Mouse (Mus musculus): ENCODE data around the gene Msantd3. TPM values are rescaled to one million over a fixed set of nuclear protein-coding genes. Genes with fewer than 3 reads are reported as not detected.

Msantd3 gene
- polyA plus RNA-seq, 1 experiment: 47.3 TPM

DNA sequence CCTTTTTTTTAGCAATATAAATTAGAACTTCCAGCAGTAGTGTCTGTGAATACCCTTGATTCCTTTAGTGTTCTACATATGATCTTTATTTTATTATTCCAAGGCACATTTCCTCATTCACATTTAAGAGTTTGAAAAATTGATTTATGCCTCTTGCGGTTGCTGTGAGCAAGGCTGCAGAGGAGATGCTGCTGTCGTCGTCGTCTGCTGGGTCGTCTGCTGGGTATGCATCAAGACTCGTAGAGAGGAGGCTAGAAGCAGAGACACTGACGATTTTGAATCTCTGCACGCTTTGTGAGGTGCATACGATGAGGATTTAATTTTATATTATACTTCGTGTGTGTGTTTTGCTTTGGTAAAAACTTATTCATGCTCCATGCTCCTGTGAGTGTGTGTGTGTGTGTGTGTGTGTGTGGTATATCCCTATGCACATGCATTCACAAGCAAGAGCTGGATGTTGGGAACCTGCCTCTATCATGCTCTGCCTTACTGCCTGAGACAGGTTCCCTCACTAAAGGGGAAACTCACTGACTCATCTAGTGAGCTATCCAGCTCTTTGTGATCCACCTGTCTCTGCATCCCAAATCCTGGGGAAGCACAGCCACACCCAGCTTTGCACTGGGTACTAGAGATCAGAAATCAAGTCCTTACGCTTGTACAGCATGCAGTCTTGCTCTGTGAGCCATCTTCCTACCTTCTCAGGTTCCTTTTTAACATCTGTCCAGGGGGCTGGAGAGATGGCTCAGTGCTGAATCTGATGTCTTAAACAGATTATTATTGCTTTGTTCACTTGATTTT lies 7.7 kb upstream of the Msantd3 start:
- Histone ChIP-seq H3K79me2 (ENCODE audit: control insufficient read depth, insufficient read depth) (no peaks in the 10 kb centered on the region), H3K27me3 (ENCODE audit: control insufficient read depth, insufficient read depth, insufficient read length) (no peaks in the 10 kb centered on the region), H3K36me3 (ENCODE audit: control insufficient read depth, insufficient read depth) (no peaks in the 10 kb centered on the region), H3K79me3 (ENCODE audit: low read depth) (no peaks in the 10 kb centered on the region), H3K4me3 (ENCODE audit: insufficient read depth, poor library complexity, severe bottlenecking) (no peak overlapping the region), H3ac (ENCODE audit: control insufficient read depth, insufficient read length, low read depth) (no peak overlapping the region)
- TF ChIP-seq MYOG (IDR thresholded peaks at IDR 0.05; ENCODE audit: control insufficient read depth, extremely low read depth, insufficient read length): no peak
- no peak for TF ChIP-seq FOSL1 (IDR thresholded peaks at IDR 0.05; ENCODE audit: insufficient read depth, low read length, poor library complexity, severe bottlenecking)
- TF ChIP-seq CTCF (IDR thresholded peaks at IDR 0.05; ENCODE audit: control insufficient read depth, insufficient read depth, insufficient read length): no peak
- no peak for TF ChIP-seq CEBPB (IDR thresholded peaks at IDR 0.05; ENCODE audit: low read depth)
- no peak for TF ChIP-seq MYOD1 (IDR thresholded peaks at IDR 0.05; ENCODE audit: control insufficient read depth, insufficient read length, low read depth)
- TF ChIP-seq MAX (IDR thresholded peaks at IDR 0.05): no peak
- TF ChIP-seq USF1 (IDR thresholded peaks at IDR 0.05; ENCODE audit: low read depth): no peak

DNA sequence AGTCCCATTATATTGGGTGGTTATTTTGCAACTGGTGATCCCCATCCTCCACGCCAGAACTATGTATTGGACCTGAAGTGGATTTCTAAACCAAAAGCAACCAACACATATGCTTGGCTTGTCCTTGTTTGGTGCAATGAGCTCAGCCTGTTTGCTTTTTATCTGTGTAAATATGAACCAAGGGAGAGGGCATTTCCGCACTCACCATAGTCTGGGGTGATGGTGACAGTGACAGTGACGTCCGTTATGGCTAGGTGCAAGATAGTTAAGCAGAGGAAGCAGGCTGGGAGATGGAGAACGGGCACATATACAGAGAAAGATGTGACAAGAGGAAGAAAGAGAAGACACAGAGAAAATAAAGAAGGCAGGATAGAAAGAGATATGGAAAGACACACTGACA lies 3.5 kb upstream of the Msantd3 start:
- Histone ChIP-seq H3K4me3 (ENCODE audit: insufficient read depth, poor library complexity, severe bottlenecking) (no peak overlapping the region), H3K36me3 (ENCODE audit: control insufficient read depth, insufficient read depth) (no peaks in the 10 kb centered on the region), H3K79me2 (ENCODE audit: control insufficient read depth, insufficient read depth) (peaks cover 16% of the 10 kb centered on the region), H3K79me3 (ENCODE audit: low read depth) (peaks cover 7% of the 10 kb centered on the region), H3ac (ENCODE audit: control insufficient read depth, insufficient read length, low read depth) (no peak overlapping the region), H3K27me3 (ENCODE audit: control insufficient read depth, insufficient read depth, insufficient read length) (no peaks in the 10 kb centered on the region)
- no peak for TF ChIP-seq MYOD1 (IDR thresholded peaks at IDR 0.05; ENCODE audit: control insufficient read depth, insufficient read length, low read depth)
- TF ChIP-seq CTCF (IDR thresholded peaks at IDR 0.05; ENCODE audit: control insufficient read depth, insufficient read depth, insufficient read length): no peak
- TF ChIP-seq MAX (IDR thresholded peaks at IDR 0.05): no peak
- TF ChIP-seq FOSL1 (IDR thresholded peaks at IDR 0.05; ENCODE audit: insufficient read depth, low read length, poor library complexity, severe bottlenecking): no peak
- TF ChIP-seq CEBPB (IDR thresholded peaks at IDR 0.05; ENCODE audit: low read depth): no peak
- TF ChIP-seq MYOG (IDR thresholded peaks at IDR 0.05; ENCODE audit: control insufficient read depth, extremely low read depth, insufficient read length): no peak
- no peak for TF ChIP-seq USF1 (IDR thresholded peaks at IDR 0.05; ENCODE audit: low read depth)

DNA sequence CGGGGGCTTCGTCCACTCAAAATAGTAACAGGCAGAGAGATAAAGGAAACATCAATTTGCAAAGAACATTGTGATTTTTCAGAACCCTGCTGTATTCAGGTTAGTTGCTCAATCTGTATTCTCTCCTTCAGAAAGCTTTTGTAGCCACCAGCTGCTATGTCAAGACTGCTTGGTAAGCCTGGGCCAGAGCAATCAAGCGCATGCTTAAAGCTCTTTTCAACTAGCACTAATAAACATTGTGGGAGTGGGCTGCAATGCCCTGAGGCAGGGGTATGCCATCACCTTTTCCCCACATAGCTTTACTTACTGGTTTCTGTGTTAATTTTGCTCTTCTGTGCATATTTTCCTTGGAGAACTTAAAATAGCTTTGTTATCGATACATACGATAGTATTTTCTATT lies 2.7 kb upstream of the Msantd3 start:
- Histone ChIP-seq H3ac (ENCODE audit: control insufficient read depth, insufficient read length, low read depth) (no peak overlapping the region), H3K79me3 (ENCODE audit: low read depth) (peaks cover 12% of the 10 kb centered on the region), H3K4me3 (ENCODE audit: insufficient read depth, poor library complexity, severe bottlenecking) (no peak overlapping the region), H3K36me3 (ENCODE audit: control insufficient read depth, insufficient read depth) (no peaks in the 10 kb centered on the region), H3K27me3 (ENCODE audit: control insufficient read depth, insufficient read depth, insufficient read length) (no peaks in the 10 kb centered on the region), H3K79me2 (ENCODE audit: control insufficient read depth, insufficient read depth) (peaks cover 24% of the 10 kb centered on the region)
- TF ChIP-seq FOSL1 (IDR thresholded peaks at IDR 0.05; ENCODE audit: insufficient read depth, low read length, poor library complexity, severe bottlenecking) (no peak), USF1 (IDR thresholded peaks at IDR 0.05; ENCODE audit: low read depth) (no peak), CEBPB (IDR thresholded peaks at IDR 0.05; ENCODE audit: low read depth) (no peak), MAX (IDR thresholded peaks at IDR 0.05) (no peak), MYOD1 (IDR thresholded peaks at IDR 0.05; ENCODE audit: control insufficient read depth, insufficient read length, low read depth) (no peak), MYOG (IDR thresholded peaks at IDR 0.05; ENCODE audit: control insufficient read depth, extremely low read depth, insufficient read length) (no peak), CTCF (IDR thresholded peaks at IDR 0.05; ENCODE audit: control insufficient read depth, insufficient read depth, insufficient read length) (no peak)

DNA sequence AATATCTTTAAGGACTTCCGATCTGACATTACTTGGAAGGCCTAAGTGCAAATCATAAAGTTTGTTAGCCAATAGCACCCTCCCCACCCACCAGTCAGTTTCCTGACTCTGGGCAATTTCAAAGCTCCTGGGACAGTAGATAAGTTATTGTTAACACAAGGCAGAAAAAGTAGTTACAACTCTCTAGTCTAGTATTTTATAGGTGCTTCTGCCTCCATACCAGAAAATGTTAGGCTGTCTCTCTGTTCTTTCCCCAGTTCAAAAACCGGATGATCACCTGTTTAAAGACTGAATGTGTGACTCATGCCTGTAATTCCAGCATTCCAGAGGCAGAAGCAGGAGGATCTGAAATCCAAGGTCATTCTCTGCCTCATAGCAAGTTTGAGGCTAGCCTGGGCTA lies 1.2 kb upstream of the Msantd3 start:
- Histone ChIP-seq H3K27me3 (ENCODE audit: control insufficient read depth, insufficient read depth, insufficient read length) (no peaks in the 10 kb centered on the region), H3K4me3 (ENCODE audit: insufficient read depth, poor library complexity, severe bottlenecking) (no peak overlapping the region), H3K36me3 (ENCODE audit: control insufficient read depth, insufficient read depth) (no peaks in the 10 kb centered on the region), H3K79me2 (ENCODE audit: control insufficient read depth, insufficient read depth) (peaks cover 39% of the 10 kb centered on the region), H3K79me3 (ENCODE audit: low read depth) (peaks cover 24% of the 10 kb centered on the region), H3ac (ENCODE audit: control insufficient read depth, insufficient read length, low read depth) (no peak overlapping the region)
- no peak for TF ChIP-seq MYOG (IDR thresholded peaks at IDR 0.05; ENCODE audit: control insufficient read depth, extremely low read depth, insufficient read length)
- no peak for TF ChIP-seq MYOD1 (IDR thresholded peaks at IDR 0.05; ENCODE audit: control insufficient read depth, insufficient read length, low read depth)
- no peak for TF ChIP-seq USF1 (IDR thresholded peaks at IDR 0.05; ENCODE audit: low read depth)
- TF ChIP-seq CTCF (IDR thresholded peaks at IDR 0.05; ENCODE audit: control insufficient read depth, insufficient read depth, insufficient read length): no peak
- no peak for TF ChIP-seq MAX (IDR thresholded peaks at IDR 0.05)
- TF ChIP-seq CEBPB (IDR thresholded peaks at IDR 0.05; ENCODE audit: low read depth): no peak
- no peak for TF ChIP-seq FOSL1 (IDR thresholded peaks at IDR 0.05; ENCODE audit: insufficient read depth, low read length, poor library complexity, severe bottlenecking)

GRCm38 (mm10) chr4:48540576-48541111 lies 909 bp downstream of the Msantd3 start:
- Histone ChIP-seq H3K4me3 (ENCODE audit: insufficient read depth, poor library complexity, severe bottlenecking) (peak overlapping the region; percentile 58), H3K79me2 (ENCODE audit: control insufficient read depth, insufficient read depth) (peaks cover 60% of the 10 kb centered on the region), H3K36me3 (ENCODE audit: control insufficient read depth, insufficient read depth) (peaks cover 3% of the 10 kb centered on the region), H3K27me3 (ENCODE audit: control insufficient read depth, insufficient read depth, insufficient read length) (no peaks in the 10 kb centered on the region), H3K79me3 (ENCODE audit: low read depth) (peaks cover 45% of the 10 kb centered on the region), H3ac (ENCODE audit: control insufficient read depth, insufficient read length, low read depth) (peak overlapping the region; percentile 65)
- no peak for TF ChIP-seq MYOD1 (IDR thresholded peaks at IDR 0.05; ENCODE audit: control insufficient read depth, insufficient read length, low read depth)
- TF ChIP-seq FOSL1 (IDR thresholded peaks at IDR 0.05; ENCODE audit: insufficient read depth, low read length, poor library complexity, severe bottlenecking): no peak
- TF ChIP-seq CEBPB (IDR thresholded peaks at IDR 0.05; ENCODE audit: low read depth): peak; percentile 32
- TF ChIP-seq USF1 (IDR thresholded peaks at IDR 0.05; ENCODE audit: low read depth): no peak
